Mouse (Mus musculus): ENCODE results near the gene Ift46. TPM values are rescaled to one million over a fixed set of nuclear protein-coding genes. Genes with fewer than 3 reads are reported as not detected.
A peak's percentile ranks its signal among the peaks of the same experiment; 100 is the strongest.

The Ift46 gene
- total RNA-seq, 2 experiments from 2014 or later = 111 to 114 TPM

- DNase-seq = no peak
- intact Hi-C loops (cut with DNase I) = no loop called here
These were observed 35.2 kb downstream of the Ift46 start, which contains the start of gene Ttc36 for GRCm38 (mm10) chr9:44802808-44803450. Gene Ttc36, minus strand, starts transcription at chr9:44803072.

- intact Hi-C loops (cut with DNase I) = no loop called here
- no peak for DNase-seq
These were observed 37.0 kb downstream of the Ift46 start for GRCm38 (mm10) chr9:44804678-44805077.

- DNase-seq = no peak
- intact Hi-C loops (cut with DNase I) = no loop called here
These were observed 37.8 kb downstream of the Ift46 start for GRCm38 (mm10) chr9:44805536-44805935.

GRCm38 (mm10) chr9:44807141-44807540 is 39.4 kb downstream of the Ift46 start:
- intact Hi-C loops (cut with DNase I) = no loop called here
- no peak for DNase-seq

GRCm38 (mm10) chr9:44807778-44808177 is 40.1 kb downstream of the Ift46 start:
- intact Hi-C loops (cut with DNase I) = no loop called here
- no peak for DNase-seq

- intact Hi-C loops (cut with DNase I) = loop anchor here (10.0 kb wide), 1 partner anchor 176 kb away; no protein-coding TSS in a partner anchor
- DNase-seq = no peak
These were observed 42.6 kb downstream of the Ift46 start for GRCm38 (mm10) chr9:44810316-44810715.

GRCm38 (mm10) chr9:44814179-44814578 is 46.5 kb downstream of the Ift46 start:
- intact Hi-C loops (cut with DNase I) = loop anchor here (10.0 kb wide), 1 partner anchor 179 kb away; no protein-coding TSS in a partner anchor
- no peak for DNase-seq

GRCm38 (mm10) chr9:44817522-44817921 is 49.8 kb downstream of the Ift46 start:
- intact Hi-C loops (cut with DNase I) = loop anchor here (10.0 kb wide), 1 partner anchor 183 kb away; no protein-coding TSS in a partner anchor
- no peak for DNase-seq

- intact Hi-C loops (cut with DNase I) = loop anchor here (10.0 kb wide), 1 partner anchor 185 kb away; no protein-coding TSS in a partner anchor
- DNase-seq = no peak
These were observed 52.5 kb downstream of the Ift46 start for GRCm38 (mm10) chr9:44819920-44820827.

GRCm38 (mm10) chr9:44826660-44827059 is 59.0 kb downstream of the Ift46 start:
- intact Hi-C loops (cut with DNase I) = loop anchor here (5.0 kb wide), 2 partner anchors 106 to 126 kb away; no protein-coding TSS in a partner anchor
- DNase-seq = no peak

GRCm38 (mm10) chr9:44828944-44829343 is 61.2 kb downstream of the Ift46 start:
- intact Hi-C loops (cut with DNase I) = loop anchor here (5.0 kb wide), 2 partner anchors 103 to 123 kb away; no protein-coding TSS in a partner anchor
- DNase-seq = no peak

- intact Hi-C loops (cut with DNase I) = loop anchor here (10.0 kb wide), 1 partner anchor 314 kb away; no protein-coding TSS in a partner anchor
- DNase-seq = no peak
These were observed 62.8 kb downstream of the Ift46 start for GRCm38 (mm10) chr9:44830506-44830905.

GRCm38 (mm10) chr9:44832356-44832755 is 64.6 kb downstream of the Ift46 start:
- DNase-seq = peak; percentile 18

GRCm38 (mm10) chr9:44836439-44836838 is 68.7 kb downstream of the Ift46 start:
- intact Hi-C loops (cut with DNase I) = loop anchor here (5.0 to 10.0 kb wide), 3 partner anchors 46 to 308 kb away; partner anchors contain the start of genes Atp5l and Kmt2a

More at GRCm38 (mm10) chr9:44832356-44832755, 64.6 kb downstream of the Ift46 start:
- intact Hi-C loops (cut with DNase I) = loop anchor here (10.0 kb wide), 1 partner anchor 312 kb away; no protein-coding TSS in a partner anchor

GRCm38 (mm10) chr9:44841241-44841640 is 73.5 kb downstream of the Ift46 start:
- no peak for DNase-seq
- intact Hi-C loops (cut with DNase I) = loop anchor here (10.0 kb wide), 1 partner anchor 1024 kb away; no protein-coding TSS in a partner anchor

More at GRCm38 (mm10) chr9:44836439-44836838, 68.7 kb downstream of the Ift46 start:
- peak; percentile 79 for DNase-seq

Other genes starting within 250 kb of the Ift46 start
- not detected for gene Cxcr5, start 206.0 kb upstream of the Ift46 start, total RNA-seq (2021)
- 100 to 1,000 TPM; 144 to 146 TPM for gene Ddx6, start 163.0 kb upstream of the Ift46 start, total RNA-seq (2021)
- gene Treh, start 94.7 kb upstream of the Ift46 start, total RNA-seq (2021) = not detected
- gene Phldb1, start 32.7 kb upstream of the Ift46 start, total RNA-seq (2021) = 100 to 1,000 TPM; 132 to 141 TPM
- gene Arcn1, start 63 bp upstream of the Ift46 start, total RNA-seq (2021) = 100 to 1,000 TPM; 116 to 122 TPM
- 10 to 100 TPM; 17.9 to 20.1 TPM for gene Tmem25, start 31.4 kb downstream of the Ift46 start, total RNA-seq (2021)
- 1 to 10 TPM in 1 of 2 experiments, under 1 TPM in 1; 0.54 to 1.0 TPM for gene Ttc36, start 35.2 kb downstream of the Ift46 start, total RNA-seq (2021)
- 10 to 100 TPM; 67.5 to 70.0 TPM for gene Kmt2a, start 113.4 kb downstream of the Ift46 start, total RNA-seq (2021)
- 100 to 1,000 TPM; 325 to 329 TPM for gene Atp5l, start 152.8 kb downstream of the Ift46 start, total RNA-seq (2021)
- gene Ube4a, start 197.7 kb downstream of the Ift46 start, total RNA-seq (2021) = 100 to 1,000 TPM in 1 of 2 experiments, 10 to 100 TPM in 1; 95.1 to 104 TPM
- not detected for gene Cd3g, start 212.5 kb downstream of the Ift46 start, total RNA-seq (2021)
- gene Cd3d, start 213.9 kb downstream of the Ift46 start, total RNA-seq (2021) = not detected
- not detected for gene Cd3e, start 241.7 kb downstream of the Ift46 start, total RNA-seq (2021)